Mouse (Mus musculus): ENCODE measurements around the gene Xrra1. TPM values are rescaled to one million over a fixed set of nuclear protein-coding genes. Genes with fewer than 3 reads are reported as not detected.

Gene Xrra1
- total and polyA plus RNA-seq, 3 experiments: 0.58 to 1.2 TPM; not detected in 1

- Histone ChIP-seq H3K4me3 (ENCODE audit: control insufficient read depth in 1 of 2, insufficient read depth in 1 of 2, low read depth in 2 of 2, low read length in 2 of 2) (no peak overlapping the region), H3K4me1 (ENCODE audit: control insufficient read depth in 1 of 2, insufficient read depth in 2 of 2, low read length in 2 of 2) (no peaks in the 10 kb centered on the region), H3K9ac (ENCODE audit: control insufficient read depth, low read depth, low read length, poor library complexity, severe bottlenecking) (no peak overlapping the region), H3K9me3 (replicated peaks; ENCODE audit: insufficient read depth, low read length) (no peaks in the 10 kb centered on the region), H3K79me2 (ENCODE audit: control insufficient read depth, insufficient read depth, low read length, poor library complexity) (no peaks in the 10 kb centered on the region), H3K27me3 (ENCODE audit: control insufficient read depth in 1 of 2, insufficient read depth in 2 of 2, low read length in 2 of 2) (no peaks in the 10 kb centered on the region), H3K36me3 (ENCODE audit: control insufficient read depth in 1 of 2, insufficient read depth in 2 of 2, low read length in 2 of 2) (peaks cover 0 to 1% of the 10 kb centered on the region in 2 experiments; a peak in 1 of 4 replicates), H3K27ac (ENCODE audit: control insufficient read depth, low read depth, low read length) (no peak overlapping the region)
- TF ChIP-seq CHD2 (IDR thresholded peaks at IDR 0.05; ENCODE audit: low read length) (no peak), ZC3H11A (IDR thresholded peaks at IDR 0.05; ENCODE audit: low read depth, low read length) (peak; percentile 37; the same call in 1 of the 2 replicates), MAZ (IDR thresholded peaks at IDR 0.05; ENCODE audit: low read depth, low read length) (no peak), ETS1 (IDR thresholded peaks at IDR 0.05; ENCODE audit: low read depth, low read length) (no peak), TCF12 (IDR thresholded peaks at IDR 0.05; ENCODE audit: low read depth, low read length) (no peak), TBP (IDR thresholded peaks at IDR 0.05; ENCODE audit: low read depth, low read length) (no peak), MAFK (IDR thresholded peaks at IDR 0.05; ENCODE audit: borderline replicate concordance, low read depth, low read length) (no peak), RCOR1 (IDR thresholded peaks at IDR 0.05; ENCODE audit: low read depth, low read length) (no peak), CTCF (IDR thresholded peaks at IDR 0.05 in 2 of 3, conservative IDR thresholded peaks at IDR 0.05 in 1 of 3; ENCODE audit: control insufficient read depth in 1 of 3, insufficient read depth in 1 of 3, low read depth in 2 of 3, low read length in 3 of 3, poor library complexity in 1 of 3, severe bottlenecking in 1 of 3) (peak; percentile 50 to 76 (median 61)), CHD1 (IDR thresholded peaks at IDR 0.05; ENCODE audit: low read depth, low read length) (no peak), MYC (IDR thresholded peaks at IDR 0.05; ENCODE audit: low read depth, low read length) (peak; percentile 47; the same call in 1 of the 2 replicates), MEF2A (IDR thresholded peaks at IDR 0.05; ENCODE audit: extremely low read depth, insufficient replicate concordance, low read depth, low read length, poor library complexity, severe bottlenecking) (no peak), HCFC1 (IDR thresholded peaks at IDR 0.05; ENCODE audit: low read depth, low read length) (no peak), ZNF384 (IDR thresholded peaks at IDR 0.05; ENCODE audit: low read depth, low read length) (no peak), USF2 (IDR thresholded peaks at IDR 0.05; ENCODE audit: borderline replicate concordance in 1 of 2, insufficient read depth in 1 of 2, low read depth in 1 of 2, low read length in 2 of 2) (no peak), E2F4 (IDR thresholded peaks at IDR 0.05; ENCODE audit: borderline replicate concordance, low read depth, low read length) (no peak), UBTF (IDR thresholded peaks at IDR 0.05; ENCODE audit: borderline replicate concordance, insufficient read depth, low read depth, low read length) (no peak), POLR2AphosphoS5 (IDR thresholded peaks at IDR 0.05; ENCODE audit: borderline replicate concordance, low read depth, low read length) (no peak), NELFE (IDR thresholded peaks at IDR 0.05; ENCODE audit: low read depth, low read length) (no peak), USF1 (IDR thresholded peaks at IDR 0.05; ENCODE audit: low read depth, low read length) (no peak), NRF1 (IDR thresholded peaks at IDR 0.05; ENCODE audit: insufficient read depth, low read depth, low read length, poor library complexity, severe bottlenecking) (no peak), ZMIZ1 (IDR thresholded peaks at IDR 0.05; ENCODE audit: low read depth, low read length) (no peak), GATA1 (IDR thresholded peaks at IDR 0.05; ENCODE audit: low read depth, low read length) (no peak), MAX (IDR thresholded peaks at IDR 0.05; ENCODE audit: low read length) (no peak), KAT2A (conservative IDR thresholded peaks at IDR 0.05; ENCODE audit: low read depth, low read length) (no peak), BHLHE40 (IDR thresholded peaks at IDR 0.05; ENCODE audit: borderline replicate concordance, low read depth, low read length) (no peak), RAD21 (IDR thresholded peaks at IDR 0.05; ENCODE audit: low read depth, low read length) (peak; percentile 76), GABPA (IDR thresholded peaks at IDR 0.05; ENCODE audit: low read depth, low read length) (no peak), SMC3 (IDR thresholded peaks at IDR 0.05; ENCODE audit: low read depth, low read length) (peak; percentile 70), MYB (IDR thresholded peaks at IDR 0.05; ENCODE audit: low read depth, low read length) (no peak), MXI1 (IDR thresholded peaks at IDR 0.05; ENCODE audit: low read depth, low read length) (no peak), ZKSCAN1 (IDR thresholded peaks at IDR 0.05; ENCODE audit: low read depth, low read length) (no peak), TAL1 (IDR thresholded peaks at IDR 0.05; ENCODE audit: low read length) (no peak)
- peak; percentile 72 for DNase-seq (ENCODE audit: low read depth, low spot score)
Measured at GRCm38 (mm10) chr7:99926916-99927714, 68.2 kb downstream of the Xrra1 start.

Measured in MEL (cell line).